Mouse (Mus musculus) mesoderm, embryonic 11.5 days (tissue): ENCODE data around the gene Olfr1281.
"Not testable (repeated sequence)": the region's sequence is repeated elsewhere in the genome, so short reads cannot be mapped to it uniquely, and the experiment has no call there.

Experiments
- DNase-seq: peaks from one replicate; pipeline ENCODE4 v3.0.0-alpha.2; 2012; ENCODE audit warnings: low read depth, low spot score

Olfr1281 gene

DNA sequence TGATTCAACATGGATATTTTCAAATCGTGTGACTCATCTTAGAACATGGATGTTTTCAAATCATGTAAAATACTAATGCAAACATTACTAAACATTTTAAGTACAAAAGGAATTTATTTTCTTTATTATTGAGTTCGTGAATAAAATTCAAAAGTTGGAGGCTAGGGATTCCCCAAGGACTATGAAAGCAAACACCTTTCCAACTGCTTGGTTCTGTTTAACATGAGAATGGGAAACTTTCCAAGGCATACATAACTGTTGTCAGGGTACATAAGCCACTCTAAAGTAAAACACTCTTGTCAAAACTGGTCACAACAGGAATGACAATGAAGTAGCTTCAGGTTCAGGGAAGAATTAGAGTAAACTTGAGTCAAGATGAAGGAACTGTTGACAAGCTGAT is at the start of gene Olfr1281:
Gene Olfr1281, plus strand, starts transcription at position 301 of the 400 bp plus-strand sequence.
- no peak for DNase-seq

DNA sequence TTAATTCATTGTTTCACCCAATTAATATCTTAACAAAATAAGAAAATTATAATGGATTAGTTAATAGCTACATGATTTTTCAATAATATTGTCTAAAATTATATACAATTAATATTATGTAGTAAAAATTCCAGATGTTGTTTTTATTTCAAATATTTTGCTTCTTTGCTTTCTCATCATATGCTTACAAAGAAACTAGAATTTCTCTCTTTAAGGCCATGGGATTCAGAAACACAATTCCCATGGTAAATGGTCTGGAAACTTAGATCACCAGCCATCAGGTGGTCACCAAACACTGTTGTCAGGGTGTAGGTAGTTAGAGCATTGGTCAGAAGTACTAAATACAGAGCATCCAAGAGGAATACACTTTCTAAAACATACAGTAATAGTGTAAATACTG is 36.5 kb upstream of the Olfr1281 start, which contains the start of gene Olfr1278:
Gene Olfr1278, plus strand, starts transcription at position 301 of the 400 bp plus-strand sequence.
- DNase-seq = no peak

DNA sequence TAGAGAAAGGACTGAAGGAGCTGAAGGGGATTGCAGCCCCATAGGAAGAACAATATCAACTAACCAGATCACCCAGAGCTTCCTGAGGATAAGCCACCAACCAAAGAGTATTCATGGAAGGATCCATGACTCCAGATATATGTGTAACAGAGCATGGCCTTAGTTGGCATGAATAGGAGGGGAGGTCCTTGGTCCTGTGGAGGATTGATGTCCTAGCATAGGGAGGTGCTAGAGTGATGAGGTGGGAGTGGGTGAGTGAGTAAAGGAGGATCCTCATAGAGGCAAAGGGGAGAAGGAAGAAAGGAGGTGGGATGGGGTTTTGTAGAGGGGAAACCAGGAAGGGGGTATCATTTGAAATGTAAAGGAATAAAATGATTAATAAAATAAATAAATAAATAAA is 27.8 kb upstream of the Olfr1281 start:
- DNase-seq = no peak

DNA sequence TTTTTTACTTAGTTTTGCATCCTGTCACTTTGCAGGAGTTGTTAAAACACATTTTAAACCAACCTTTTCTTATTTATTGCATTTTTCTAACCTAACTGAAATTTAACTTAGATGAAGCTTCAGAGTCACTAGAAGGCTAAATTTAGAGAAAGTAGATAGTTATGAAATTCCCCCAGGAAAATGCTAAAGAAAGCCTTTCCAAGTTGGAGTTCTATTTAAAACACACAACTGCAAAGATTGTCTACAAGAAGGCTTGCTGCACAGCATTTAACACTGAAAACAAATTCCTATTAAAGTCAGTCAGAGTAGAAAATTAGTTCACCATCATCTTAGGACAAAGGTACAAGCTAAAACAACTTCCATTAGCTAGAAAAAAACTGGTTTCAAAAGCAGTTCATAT is 25.9 kb upstream of the Olfr1281 start, which contains the start of gene Olfr1279:
Gene Olfr1279, plus strand, starts transcription at position 262 of the 400 bp plus-strand sequence.
- DNase-seq = no peak

DNA sequence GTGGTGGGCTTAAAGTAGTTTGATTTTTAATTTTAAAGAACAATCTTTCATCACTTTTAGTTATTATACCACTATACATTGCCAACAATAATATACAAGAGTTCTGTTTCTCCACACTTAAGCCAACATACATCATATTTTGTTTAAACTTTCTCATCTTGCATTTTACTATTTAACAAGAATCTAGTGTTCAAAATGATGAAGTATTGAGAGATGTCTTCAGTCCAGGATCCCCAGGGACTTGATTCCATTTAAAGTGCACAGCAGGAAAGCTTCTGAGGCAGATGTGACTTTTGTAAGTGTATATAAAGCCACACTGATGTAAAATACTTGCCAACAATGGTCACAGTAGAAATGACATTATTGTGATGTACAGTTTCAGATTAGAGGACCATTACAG is 12.6 kb upstream of the Olfr1281 start, which contains the start of gene Olfr1280:
Gene Olfr1280, plus strand, starts transcription at position 301 of the 400 bp plus-strand sequence.
- DNase-seq = no peak

DNA sequence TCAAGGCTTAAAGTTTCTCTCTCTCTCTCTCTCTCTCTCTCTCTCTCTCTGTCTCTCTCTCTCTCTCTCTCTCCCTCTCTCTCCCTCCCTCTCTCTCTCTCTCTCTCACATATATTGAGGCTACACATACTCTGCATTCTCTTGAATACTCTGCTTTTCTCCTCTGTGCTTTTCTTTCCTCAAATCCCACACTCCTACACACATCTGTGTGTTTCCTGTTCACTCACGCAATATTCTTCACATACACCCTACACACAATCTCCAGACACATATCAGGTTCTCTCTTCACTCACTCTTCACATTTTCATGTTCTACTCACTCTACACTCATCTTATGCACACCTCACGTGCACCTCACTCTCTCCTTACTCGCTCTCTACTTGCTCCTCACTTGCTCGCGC is 7.4 kb downstream of the Olfr1281 start:
- DNase-seq = not testable (repeated sequence)

DNA sequence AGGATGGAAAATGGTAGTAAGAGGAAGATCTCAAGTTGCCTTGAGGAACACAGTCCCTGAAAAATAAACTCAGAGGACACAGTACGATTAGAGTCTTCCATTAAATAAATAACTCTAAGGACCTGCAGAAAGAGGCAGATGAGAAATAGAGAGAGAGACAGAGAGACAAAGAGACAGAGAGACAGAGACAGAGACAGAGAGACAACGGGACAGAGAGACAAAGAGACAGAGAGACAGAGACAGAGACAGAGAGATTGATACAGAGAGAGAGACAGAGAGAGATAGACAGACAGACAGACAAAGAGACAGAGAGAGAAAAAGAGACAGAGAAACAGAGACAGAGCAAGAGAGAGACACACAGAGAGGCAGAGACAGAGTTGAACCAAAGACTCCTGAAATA is 9.7 kb downstream of the Olfr1281 start, which contains the start of gene Olfr1282:
Gene Olfr1282, minus strand, starts transcription at position 101 of the 400 bp plus-strand sequence.
- no peak for DNase-seq

DNA sequence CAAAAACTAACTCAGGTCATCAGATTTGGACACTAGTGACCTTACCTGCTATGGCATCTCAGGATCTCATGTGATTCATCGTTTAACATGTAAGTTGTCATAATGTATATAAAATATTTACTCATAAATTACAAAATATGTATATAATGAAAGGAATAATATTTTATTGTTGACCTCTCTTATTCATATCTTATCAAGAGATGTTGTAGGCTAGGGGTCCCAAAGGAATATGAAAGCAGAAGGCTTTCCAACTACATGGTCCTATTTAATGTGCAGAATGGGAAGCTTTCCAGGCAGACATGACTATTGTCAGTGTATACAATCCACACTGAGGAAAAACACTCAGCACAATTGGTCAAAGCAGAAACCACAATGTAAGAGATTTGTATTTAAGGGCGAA is 40.2 kb downstream of the Olfr1281 start, which contains the start of gene Olfr1283:
Gene Olfr1283, plus strand, starts transcription at position 301 of the 400 bp plus-strand sequence.
- DNase-seq = no peak

DNA sequence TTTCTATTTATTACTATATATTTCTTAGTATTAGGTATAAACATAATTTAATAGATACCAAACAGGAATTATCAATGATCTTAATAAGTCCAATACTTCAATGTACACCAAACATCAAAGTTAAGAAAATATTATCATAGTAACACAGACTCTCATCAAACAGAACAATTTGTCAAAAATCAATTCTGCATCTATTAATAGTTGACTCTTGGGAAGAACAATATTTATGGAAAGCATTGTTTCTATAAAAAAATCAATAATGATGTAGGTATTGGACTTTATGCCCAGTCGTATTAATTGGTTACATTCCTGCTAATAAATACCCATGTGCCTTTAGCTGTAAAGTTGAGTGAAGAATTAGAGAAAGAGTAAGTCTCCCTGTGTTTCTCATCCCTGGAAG is 48.9 kb downstream of the Olfr1281 start, which contains the start of gene Olfr1284:
Gene Olfr1284, plus strand, starts transcription at position 301 of the 400 bp plus-strand sequence.
- DNase-seq = no peak
